Mouse (Mus musculus) ES-E14 (cell line): ENCODE data around the gene Hnrnpul2. TPM values are rescaled to one million over a fixed set of nuclear protein-coding genes. Genes with fewer than 3 reads are reported as not detected.
"Not testable (repeated sequence)": the region's sequence is repeated elsewhere in the genome, so short reads cannot be mapped to it uniquely, and the experiment has no call there.

Experiments used
- DNase-seq: peaks from one replicate; pipeline ENCODE4 v3.0.0-alpha.2; 2013; ENCODE audit warnings: low read depth, low spot score
- H3K27ac ChIP-seq: 2 replicates; pipeline ENCODE4 v1.5.1; 2012; ENCODE audit warnings: low read depth, mild to moderate bottlenecking, low read length, moderate library complexity, mixed read lengths; ENCODE audit not compliant: poor library complexity, insufficient read depth, severe bottlenecking
- H3K36me3 ChIP-seq: 2 replicates; pipeline ENCODE4 v1.6.1; 2012; ENCODE audit warnings: mild to moderate bottlenecking, low read length, moderate library complexity, mixed read lengths; ENCODE audit not compliant: control insufficient read depth, poor library complexity, insufficient read depth, severe bottlenecking
- H3K4me1 ChIP-seq, 2 experiments: fragments of 150-350 bp in 1 of 2; sonication (generic) in 1 of 2; 2 replicates each; pipeline ENCODE4 v1.6.1; 2012; ENCODE audit warnings: low read length in 2 of 2, mild to moderate bottlenecking in 1 of 2, mixed read lengths in 1 of 2; ENCODE audit not compliant: control insufficient read depth in 2 of 2, insufficient read depth in 2 of 2, poor library complexity in 1 of 2
- H3K4me3 ChIP-seq, 2 experiments: fragments of 150-350 bp in 1 of 2; sonication (generic) in 1 of 2; 2 replicates each; pipeline ENCODE4 v1.5.1; 2012; ENCODE audit warnings: low read length in 2 of 2, low read depth in 1 of 2, mild to moderate bottlenecking in 1 of 2, mixed read lengths in 1 of 2; ENCODE audit not compliant: insufficient read depth in 1 of 2, poor library complexity in 1 of 2, severe bottlenecking in 1 of 2
- H3K9ac ChIP-seq: 2 replicates; pipeline ENCODE4 v1.6.1; 2012; ENCODE audit warnings: low read depth, mild to moderate bottlenecking, low read length, mixed read lengths; ENCODE audit not compliant: poor library complexity, insufficient read depth, severe bottlenecking
- H3K9me3 ChIP-seq: fragments of 150-350 bp; sonication (generic); 2 replicates; pipeline ENCODE4 v1.6.1; 2012; ENCODE audit warnings: low read depth, mild to moderate bottlenecking, low read length; ENCODE audit not compliant: control insufficient read depth, insufficient read depth
- CHD2 ChIP-seq: IDR thresholded peaks from 2 replicates; pipeline ENCODE4 v1.6.1; 2014; ENCODE audit warnings: mild to moderate bottlenecking, low read depth, low read length, inconsistent platforms
- HCFC1 ChIP-seq: IDR thresholded peaks from 2 replicates; pipeline ENCODE4 v1.6.1; 2012; ENCODE audit warnings: low read length, inconsistent platforms, borderline replicate concordance; ENCODE audit not compliant: insufficient read depth
- MAFK ChIP-seq: IDR thresholded peaks from 2 replicates; pipeline ENCODE4 v1.6.1; 2014; ENCODE audit warnings: mild to moderate bottlenecking, low read depth, low read length, inconsistent platforms; ENCODE audit not compliant: insufficient read depth
- ZC3H11A ChIP-seq: IDR thresholded peaks from 2 replicates; pipeline ENCODE4 v1.6.1; 2012; ENCODE audit warnings: low read depth, mild to moderate bottlenecking, inconsistent platforms, low read length, borderline replicate concordance
- ZNF384 ChIP-seq: IDR thresholded peaks from 2 replicates; pipeline ENCODE4 v1.6.1; 2012; ENCODE audit warnings: low read depth, low read length, inconsistent platforms
- in situ Hi-C, 2 experiments: fragments of 600-800 bp; cut with MboI; formaldehyde crosslinking; loops; one replicate each; pipeline ENCODE4 v1.15.1; 2025; ENCODE audit warnings: low sequenced_read_pairs in 2 of 2, inconsistent platforms in 1 of 2; ENCODE audit not compliant: unreplicated experiment in 2 of 2
- total RNA-seq: library from RNA; depleted of rRNA; stranded (reverse); fragments of 300-350 nt; gene quantifications from 2 replicates; pipeline ENCODE4 v1.2.3, GENCODE M21; 2012

The Hnrnpul2 gene
- total RNA-seq, 1 experiment = 48.5 TPM

- Histone ChIP-seq H3K9ac (no peak overlapping the region; the same call in 1 of the 2 replicates), H3K9me3 (no peaks in the 10 kb centered on the region), H3K4me1 (peaks cover 0 to 2% of the 10 kb centered on the region in 2 experiments; a peak in 1 of 4 replicates), H3K27ac (no peak overlapping the region), H3K4me3 (no peak overlapping the region), H3K36me3 (peaks cover 45% of the 10 kb centered on the region)
- in situ Hi-C loops = no loop called here
- TF ChIP-seq CHD2 (no peak), ZNF384 (no peak), MAFK (no peak), HCFC1 (no peak), ZC3H11A (no peak)
- no peak for DNase-seq
These were observed 10.9 kb downstream of the Hnrnpul2 start for GRCm38 (mm10) chr19:8830664-8831063.

DNA sequence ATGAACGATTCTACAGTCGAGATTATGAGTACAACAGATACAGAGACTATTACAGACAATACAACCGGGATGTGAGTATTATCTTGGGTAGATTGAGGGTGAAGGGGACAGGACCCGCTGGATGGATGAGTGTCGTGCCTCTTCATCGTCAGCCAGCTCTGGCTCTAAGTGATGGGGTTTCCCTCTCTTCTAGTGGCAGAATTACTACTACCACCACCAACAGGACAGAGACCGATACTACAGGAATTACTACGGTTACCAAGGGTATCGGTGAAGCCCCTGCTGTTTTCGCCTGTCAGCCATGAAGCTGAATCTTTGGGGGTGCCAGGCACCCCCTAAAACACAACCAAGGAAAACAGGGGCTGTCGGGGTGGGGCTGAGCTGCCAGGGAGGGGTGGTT lies 11.5 kb downstream of the Hnrnpul2 start:
- no peak overlapping the region for H3K4me3 ChIP-seq
- H3K9ac ChIP-seq = no peak overlapping the region
- no peak for DNase-seq
- H3K4me1 ChIP-seq = peaks cover 0 to 2% of the 10 kb centered on the region in 2 experiments; a peak in 1 of 4 replicates
- H3K36me3 ChIP-seq = peaks cover 43% of the 10 kb centered on the region
- no peak overlapping the region for H3K27ac ChIP-seq
- no peak for TF ChIP-seq MAFK
- TF ChIP-seq HCFC1 = no peak
- no peak for TF ChIP-seq CHD2
- no peak for TF ChIP-seq ZC3H11A
- no peak for TF ChIP-seq ZNF384
- in situ Hi-C loops = no loop called here
- no peaks in the 10 kb centered on the region for H3K9me3 ChIP-seq

- peaks cover 33% of the 10 kb centered on the region for H3K36me3 ChIP-seq
- TF ChIP-seq CHD2 = no peak
- no peak for TF ChIP-seq ZNF384
- TF ChIP-seq MAFK = no peak
- no peak for TF ChIP-seq ZC3H11A
- no peak for TF ChIP-seq HCFC1
- in situ Hi-C loops = no loop called here
- H3K4me3 ChIP-seq = no peak overlapping the region
- H3K27ac ChIP-seq = no peak overlapping the region
- H3K4me1 ChIP-seq = peaks cover 0 to 2% of the 10 kb centered on the region in 2 experiments; a peak in 1 of 4 replicates
- H3K9ac ChIP-seq = no peak overlapping the region
- DNase-seq = no peak
- H3K9me3 ChIP-seq = no peaks in the 10 kb centered on the region
These were observed 13.2 kb downstream of the Hnrnpul2 start for GRCm38 (mm10) chr19:8832971-8833370.

GRCm38 (mm10) chr19:8836327-8836726 lies 16.5 kb downstream of the Hnrnpul2 start:
- H3K4me1 ChIP-seq = peaks cover 2 to 11% of the 10 kb centered on the region in 2 experiments; a peak in 3 of 4 replicates
- peak overlapping the region; percentile 22; the same call in 1 of the 2 replicates for H3K27ac ChIP-seq
- in situ Hi-C loops = not testable (repeated sequence)

DNA sequence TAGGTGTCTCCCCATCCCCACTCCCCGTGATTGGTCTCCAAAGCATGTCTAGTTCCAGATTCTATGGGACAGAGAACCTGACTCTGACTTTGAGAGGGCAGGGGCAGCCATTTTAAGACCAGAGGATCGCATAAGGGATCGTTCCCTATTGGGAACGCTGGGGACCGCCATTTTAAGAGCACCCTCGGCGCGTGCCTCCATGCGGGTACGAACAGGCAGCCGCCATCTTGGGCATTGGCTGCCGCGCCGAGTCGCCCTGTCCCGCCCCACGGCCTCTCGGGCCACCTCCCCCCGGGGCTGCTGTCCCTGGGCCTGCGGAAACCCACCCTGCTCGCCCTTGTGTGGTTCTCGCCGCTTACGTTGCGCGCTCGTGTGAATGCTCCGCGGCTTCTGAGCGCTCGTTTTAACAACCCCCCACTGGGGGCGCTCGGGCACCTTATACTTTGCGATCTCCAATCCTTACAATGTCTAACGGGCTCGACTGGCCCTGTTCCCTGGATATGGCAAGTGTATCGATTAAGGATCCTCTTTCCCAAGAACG lies 17.5 kb downstream of the Hnrnpul2 start, which contains the start of gene Bscl2:
Gene Bscl2, plus strand, starts transcription at position 217 of the 541 bp plus-strand sequence.
- H3K4me1 ChIP-seq = peaks cover 2 to 11% of the 10 kb centered on the region in 2 experiments; a peak in 3 of 4 replicates
- peaks cover 10% of the 10 kb centered on the region for H3K36me3 ChIP-seq
- TF ChIP-seq HCFC1 = peak; percentile 71
- no peak for TF ChIP-seq CHD2
- TF ChIP-seq ZNF384 = no peak
- TF ChIP-seq ZC3H11A = peak; percentile 99
- H3K9ac ChIP-seq = peak within 1 kb of the TSS; percentile 90
- peak; percentile 78 for DNase-seq
- H3K27ac ChIP-seq = peak within 1 kb of the TSS; percentile 96
- in situ Hi-C loops = no loop called here
- H3K4me3 ChIP-seq = peak within 1 kb of the TSS; percentile 64 to 74
- H3K9me3 ChIP-seq = no peaks in the 10 kb centered on the region

More at GRCm38 (mm10) chr19:8836327-8836726, 16.5 kb downstream of the Hnrnpul2 start:
- H3K4me3 ChIP-seq, H3K9ac ChIP-seq, H3K9me3 ChIP-seq, DNase-seq: not testable (repeated sequence)
- peaks cover 15% of the 10 kb centered on the region for H3K36me3 ChIP-seq
